Mouse (Mus musculus) adrenal gland, postnatal 36 days (tissue): ENCODE data around the gene Cox4i1. TPM values are rescaled to one million over a fixed set of nuclear protein-coding genes. Genes with fewer than 3 reads are reported as not detected.

Experiments
- total RNA-seq, 2 experiments: library from RNA; stranded (reverse); gene quantifications; 2 replicates each; pipeline ENCODE4 v1.2.3; 2021

The Cox4i1 gene
- total RNA-seq, 2 experiments from 2014 or later, result 1,531 to 1,538 TPM

Other genes starting within 250 kb of the Cox4i1 start
- 10 to 100 TPM in 1 of 2 experiments, 1 to 10 TPM in 1; 6.3 to 11.0 TPM for gene Gins2, start 78.9 kb upstream of the Cox4i1 start, total RNA-seq
- gene 1190005I06Rik, start 20.6 kb upstream of the Cox4i1 start, total RNA-seq, result 10 to 100 TPM; 16.7 to 19.7 TPM
- under 1 TPM in 1 of 2 experiments, not detected in 1; 0.53 TPM for gene Gm27021, start 143 bp upstream of the Cox4i1 start, total RNA-seq
- gene Emc8, start 351 bp downstream of the Cox4i1 start, total RNA-seq, result 100 to 1,000 TPM; 104 to 144 TPM
- 10 to 100 TPM in 1 of 2 experiments, 1 to 10 TPM in 1; 9.8 to 44.7 TPM for gene Irf8, start 68.1 kb downstream of the Cox4i1 start, total RNA-seq